13 mouse cellular contexts compared by ENCODE assay signal in genomic region chr3:65321981-65322779, GRCm38 (mm10).
A peak's percentile ranks its signal among the peaks of the same experiment; 100 is the strongest.
DNase-seq lines count a peak whose midpoint lies in the region; ATAC-seq lines count a peak whose summit lies in the region.
"Had no signal": no experiment of that assay in that cellular context is flagged by ENCODE, and none has a peak within 500 bp of the region (broad histone marks: within the 10 kb centered on the region; RNA-seq: fewer than 3 reads in every experiment).

No protein-coding gene starts in this region.

- H3K4me2 ChIP-seq in hindbrain, embryonic 15.5 days, result no peak overlapping the region
- H3K4me2 ChIP-seq: heart, embryonic 12.5 days had no signal

- H3K36me3 ChIP-seq in hindbrain, embryonic 15.5 days, result no peaks in the 10 kb centered on the region
- no peaks in the 10 kb centered on the region for H3K36me3 ChIP-seq in hindbrain, embryonic 10.5 days
- H3K36me3 ChIP-seq: heart, embryonic 12.5 days had no signal

- no peak overlapping the region for H3K4me3 ChIP-seq in hindbrain, embryonic 15.5 days
- H3K4me3 ChIP-seq in hindbrain, embryonic 10.5 days, result no peak overlapping the region
- H3K4me3 ChIP-seq: heart, embryonic 12.5 days had no signal

- WGBS in hindbrain, embryonic 15.5 days, result 72% methylated on average over 14 of the region's 14 CpGs
- WGBS in hindbrain, embryonic 10.5 days, result 94% methylated on average over 14 of the region's 14 CpGs

- peak overlapping the region; percentile 25 for H3K27ac ChIP-seq in hindbrain, embryonic 15.5 days (replicated peaks)
- H3K27ac ChIP-seq in hindbrain, embryonic 10.5 days, result no peak overlapping the region

- H3K9ac ChIP-seq in hindbrain, embryonic 15.5 days, result no peak overlapping the region
- H3K9ac ChIP-seq: heart, embryonic 12.5 days had no signal

- no peaks in the 10 kb centered on the region for H3K9me3 ChIP-seq in hindbrain, embryonic 15.5 days
- no peaks in the 10 kb centered on the region for H3K9me3 ChIP-seq in hindbrain, embryonic 10.5 days
- H3K9me3 ChIP-seq: heart, embryonic 12.5 days had no signal

- H3K27me3 ChIP-seq in hindbrain, embryonic 15.5 days, result no peaks in the 10 kb centered on the region
- no peaks in the 10 kb centered on the region for H3K27me3 ChIP-seq in hindbrain, embryonic 10.5 days (ENCODE audit: insufficient read depth, poor library complexity, severe bottlenecking)
- H3K27me3 ChIP-seq: heart, embryonic 12.5 days had no signal

- 0 out of 2 replicates have a peak, but pooled peaks cover 4% of the 10 kb centered on the region for H3K4me1 ChIP-seq in hindbrain, embryonic 15.5 days (replicated peaks)
- H3K4me1 ChIP-seq in hindbrain, embryonic 10.5 days (replicated peaks), result no peaks in the 10 kb centered on the region
- H3K4me1 ChIP-seq: heart, embryonic 12.5 days had no signal

- peak; percentile 78 for ATAC-seq in hindbrain, embryonic 15.5 days (ENCODE audit: low FRiP score, low read depth)
- ATAC-seq in monocyte, adult 5-6 weeks (replicated peaks; ENCODE audit: insufficient number of reproducible peaks, low FRiP score, low TSS enrichment, poor library complexity, severe bottlenecking), result no peak

- no peak for DNase-seq in hindbrain, embryonic 10.5 days (ENCODE audit: low spot score)
- DNase-seq in cerebellum, adult 18-20 months, result peak; percentile 65 to 69
- peak; percentile 26 to 73 for DNase-seq in layer of hippocampus, adult 8-10 months (ENCODE audit: low spot score in 2 of 2)
- DNase-seq in right cerebral cortex, postnatal 14 days, result peak; percentile 17
- no peak for DNase-seq in urinary bladder, postnatal 25 days (ENCODE audit: low spot score)
- DNase-seq in testis, postnatal 14 days (ENCODE audit: low spot score), result no peak
- DNase-seq: adrenal gland, postnatal 10 days; kidney, adult 11 months; lung, adult 2 months; thymus, postnatal 4 days had no signal

Comparison
In these comparisons a context has a peak if more than half of its experiments do, and no peak if none do; other contexts are left out.
1. DNase-seq: peak in cerebellum, adult 18-20 months (2 of 2), layer of hippocampus, adult 8-10 months (2 of 2) and right cerebral cortex, postnatal 14 days (single experiment); none in hindbrain, embryonic 10.5 days (single experiment), urinary bladder, postnatal 25 days (single experiment) and testis, postnatal 14 days (single experiment).